Mouse (Mus musculus) embryo, embryonic 10 days (tissue): ENCODE results near the gene Glb1l2.

Source experiments
- DNase-seq: peaks from one replicate; pipeline ENCODE4 v3.0.0-alpha.2; 2015; ENCODE audit warnings: low spot score

Gene Glb1l2

DNA sequence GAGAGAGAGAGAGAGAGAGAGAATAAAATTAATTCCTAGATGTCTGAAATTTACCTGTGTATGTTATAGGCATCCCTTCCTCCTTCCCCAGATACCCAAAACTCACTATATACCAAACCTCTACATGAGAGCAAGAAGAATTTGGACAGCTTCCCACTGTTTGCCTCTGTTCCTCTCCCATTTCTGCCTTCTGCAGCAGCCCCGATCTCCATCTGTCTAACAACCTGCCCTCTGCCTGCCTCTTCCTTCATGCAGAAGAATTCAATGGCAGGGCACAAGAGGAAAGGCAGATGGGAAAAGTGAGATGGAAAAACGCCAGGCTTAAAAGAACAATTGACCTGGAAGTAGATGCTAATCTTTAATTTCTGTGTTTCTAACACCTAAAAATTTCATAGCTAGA is 77.7 kb downstream of the Glb1l2 start:
- DNase-seq, result no peak

DNA sequence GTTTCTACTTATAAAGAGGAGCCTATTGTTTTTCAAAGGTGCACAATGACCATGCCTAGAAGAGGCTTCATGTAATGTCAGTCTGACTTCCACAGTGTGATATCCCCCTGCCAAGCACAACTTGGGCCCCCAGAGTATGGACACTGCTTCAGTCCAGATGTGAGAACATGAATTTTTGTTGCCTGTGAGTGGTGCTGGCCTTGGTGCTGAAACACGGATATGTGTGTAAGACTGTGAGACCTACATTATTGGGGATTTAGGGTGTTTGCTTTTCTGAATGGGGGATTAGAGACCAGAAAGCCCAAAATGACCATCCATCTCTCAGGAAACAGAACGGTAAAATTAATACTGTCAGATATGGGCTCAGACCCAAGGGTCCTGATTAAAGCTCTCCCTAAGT is 78.8 kb downstream of the Glb1l2 start:
- DNase-seq, result peak; percentile 81

DNA sequence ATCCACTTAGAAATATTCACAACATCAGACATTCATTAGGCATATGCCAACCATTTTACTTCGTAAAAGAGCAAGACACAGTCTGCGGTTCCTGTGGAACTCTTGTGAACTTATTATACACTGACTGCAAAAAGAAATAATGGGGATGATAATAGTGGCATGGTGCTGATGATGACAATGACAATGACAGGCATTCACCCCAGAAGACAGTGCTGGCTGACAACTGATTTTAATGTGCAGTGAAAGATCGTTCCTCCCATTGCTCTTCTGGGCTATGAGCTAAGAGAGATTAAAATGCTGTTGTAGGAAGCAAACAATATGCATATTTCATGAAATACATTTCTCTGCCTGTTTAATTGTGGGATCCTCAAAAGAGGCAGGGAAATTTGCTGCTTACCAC is 80.6 kb downstream of the Glb1l2 start:
- no peak for DNase-seq

DNA sequence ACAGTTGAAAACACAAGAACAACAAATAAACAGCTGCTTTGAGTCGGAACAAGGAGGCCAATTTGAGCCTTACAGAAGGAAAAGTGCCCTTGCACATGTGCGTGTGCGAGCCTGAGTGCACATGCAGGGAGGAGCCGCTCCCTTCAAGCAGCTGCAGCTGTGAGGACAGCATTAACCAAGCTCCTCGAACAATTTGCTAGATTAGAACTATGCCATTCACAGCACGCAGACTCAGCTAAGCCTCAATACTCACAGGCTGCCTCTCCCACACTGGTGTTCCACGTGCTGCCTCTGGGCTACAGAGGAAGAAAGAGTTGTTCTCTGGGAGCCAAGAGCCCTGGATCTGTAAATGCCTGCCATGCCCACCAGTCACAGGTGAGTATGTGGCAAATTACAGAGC is 84.5 kb downstream of the Glb1l2 start:
- no peak for DNase-seq

DNA sequence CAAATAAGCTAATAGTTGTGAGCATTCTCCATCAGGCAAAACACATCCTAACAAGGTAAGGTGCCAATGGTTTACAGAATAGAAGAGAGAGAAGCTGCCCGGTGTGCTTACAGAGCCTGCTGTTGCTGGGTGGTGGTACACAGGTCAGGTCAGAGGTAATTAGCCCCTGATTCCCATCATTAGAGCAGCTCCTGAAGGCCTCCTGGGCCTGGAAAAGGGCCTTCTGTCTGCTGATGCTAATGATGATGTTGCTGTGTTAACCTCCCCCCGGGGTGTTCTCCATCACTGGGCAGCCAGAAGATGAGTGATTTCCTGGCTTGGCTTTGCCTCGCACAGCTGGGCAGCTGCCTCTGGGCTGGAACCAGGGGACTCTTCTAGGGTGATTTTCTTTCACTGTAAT is 87.9 kb downstream of the Glb1l2 start:
- peak; percentile 6 for DNase-seq
